Comparison of ENCODE assay signal across 17 mouse cellular contexts in the genomic region with DNA sequence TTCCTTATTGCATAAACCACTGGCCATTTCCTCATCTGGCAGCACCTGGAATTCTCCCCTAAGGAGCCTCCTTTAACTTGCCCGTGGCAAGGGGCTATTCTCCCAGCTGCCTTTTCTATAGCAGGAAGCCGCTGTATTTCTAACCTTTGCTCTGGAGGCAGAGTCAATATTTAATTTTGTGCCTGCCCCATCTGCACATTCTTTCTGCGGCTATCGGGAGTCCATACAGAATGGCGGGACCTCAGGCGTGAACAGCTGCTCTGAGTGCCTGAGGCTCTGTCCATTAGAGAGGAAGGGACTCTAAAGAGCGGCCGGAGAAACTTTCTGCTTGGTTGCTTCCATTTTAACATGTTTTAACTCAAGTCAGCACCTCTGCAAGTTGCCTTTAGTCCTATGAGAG.
A peak's percentile ranks its signal among the peaks of the same experiment; 100 is the strongest.
DNase-seq lines count a peak whose midpoint lies in the region; ATAC-seq and TF ChIP-seq lines count a peak whose summit lies in the region.
"Had no signal": no experiment of that assay in that cellular context is flagged by ENCODE, and none has a peak within 500 bp of the region (broad histone marks: within the 10 kb centered on the region; RNA-seq: fewer than 3 reads in every experiment).

No protein-coding gene starts in this region.

- H3K27ac ChIP-seq in intestine, embryonic 15.5 days = no peak overlapping the region
- H3K27ac ChIP-seq in liver, embryonic 16.5 days (ENCODE audit: low read length) = 0 out of 2 replicates have a peak overlapping the region, but pooled peaks have one; percentile 32
- no peak overlapping the region for H3K27ac ChIP-seq in left cerebral cortex, adult 2 months
- H3K27ac ChIP-seq: embryonic facial prominence, embryonic 12.5 days; heart, embryonic 15.5 days; hindbrain, embryonic 15.5 days had no signal

- no peaks in the 10 kb centered on the region for H3K27me3 ChIP-seq in intestine, embryonic 15.5 days (replicated peaks)
- H3K27me3 ChIP-seq in liver, embryonic 16.5 days (ENCODE audit: control insufficient read depth, insufficient read depth, low read depth, low read length) = no peaks in the 10 kb centered on the region
- H3K27me3 ChIP-seq: CH12.LX; embryonic facial prominence, embryonic 12.5 days; heart, embryonic 15.5 days; hindbrain, embryonic 15.5 days had no signal

- TF ChIP-seq CTCF in left cerebral cortex, adult 2 months (IDR thresholded peaks at IDR 0.05) = no peak

- peak; percentile 29 for DNase-seq in embryo, embryonic 11 days
- DNase-seq in kidney, postnatal 10 days = peak; percentile 46
- no peak for DNase-seq in cerebellum, postnatal 10 days
- no peak for DNase-seq in left cerebral cortex, adult 2 months (ENCODE audit: extremely low spot score in 1 of 2, low spot score in 2 of 2)
- no peak for DNase-seq in layer of hippocampus, postnatal 10 days (ENCODE audit: low spot score in 2 of 2)
- DNase-seq: adrenal gland, postnatal 25 days; cerebellum, adult 11 months; gastrocnemius, postnatal 36 days; layer of hippocampus, postnatal 36 days had no signal

- H3K4me1 ChIP-seq in intestine, embryonic 15.5 days (replicated peaks) = 0 out of 2 replicates have a peak, but pooled peaks cover 6% of the 10 kb centered on the region
- H3K4me1 ChIP-seq in liver, embryonic 16.5 days (ENCODE audit: control insufficient read depth, low read depth, low read length) = no peaks in the 10 kb centered on the region
- H3K4me1 ChIP-seq: embryonic facial prominence, embryonic 12.5 days; heart, embryonic 15.5 days; hindbrain, embryonic 15.5 days had no signal

- 46% methylated on average over 8 of the region's 8 CpGs for WGBS in intestine, embryonic 15.5 days
- WGBS in liver, embryonic 16.5 days (ENCODE audit: insufficient replicate concordance) = 67% methylated on average over 8 of the region's 8 CpGs

- intact Hi-C loops in left cerebral cortex, adult 2 months (cut with DNase I) = no loop called here

- no peak overlapping the region for H3K4me3 ChIP-seq in intestine, embryonic 15.5 days (replicated peaks)
- H3K4me3 ChIP-seq in liver, embryonic 16.5 days (ENCODE audit: low read depth, low read length) = no peak overlapping the region
- no peak overlapping the region for H3K4me3 ChIP-seq in left cerebral cortex, adult 2 months
- H3K4me3 ChIP-seq: embryonic facial prominence, embryonic 12.5 days; heart, embryonic 15.5 days; hindbrain, embryonic 15.5 days; myocyte had no signal

- peak; percentile 82 for ATAC-seq in intestine, embryonic 15.5 days
- peak; percentile 62 for ATAC-seq in liver, embryonic 16.5 days (ENCODE audit: low read depth)
- ATAC-seq: forebrain, embryonic 14.5 days had no signal

- no peak overlapping the region for H3K4me2 ChIP-seq in intestine, embryonic 15.5 days (replicated peaks)
- no peak overlapping the region for H3K4me2 ChIP-seq in liver, embryonic 16.5 days (ENCODE audit: low read depth, low read length)
- H3K4me2 ChIP-seq: embryonic facial prominence, embryonic 12.5 days; heart, embryonic 15.5 days; hindbrain, embryonic 15.5 days had no signal

- no peaks in the 10 kb centered on the region for H3K36me3 ChIP-seq in intestine, embryonic 15.5 days
- no peaks in the 10 kb centered on the region for H3K36me3 ChIP-seq in liver, embryonic 16.5 days (ENCODE audit: control insufficient read depth, insufficient read depth)
- H3K36me3 ChIP-seq: embryonic facial prominence, embryonic 12.5 days; heart, embryonic 15.5 days; hindbrain, embryonic 15.5 days had no signal

- H3K9ac ChIP-seq in intestine, embryonic 15.5 days = no peak overlapping the region
- H3K9ac ChIP-seq in liver, embryonic 16.5 days (ENCODE audit: low read depth, low read length) = no peak overlapping the region
- H3K9ac ChIP-seq: embryonic facial prominence, embryonic 12.5 days; heart, embryonic 15.5 days; hindbrain, embryonic 15.5 days had no signal

- no peaks in the 10 kb centered on the region for H3K9me3 ChIP-seq in intestine, embryonic 15.5 days
- no peaks in the 10 kb centered on the region for H3K9me3 ChIP-seq in liver, embryonic 16.5 days (replicated peaks; ENCODE audit: control insufficient read depth, low read length)
- H3K9me3 ChIP-seq: embryonic facial prominence, embryonic 12.5 days; heart, embryonic 15.5 days; hindbrain, embryonic 15.5 days had no signal

Comparison
In these comparisons a context has a peak if more than half of its experiments do, and no peak if none do; other contexts are left out.
1. DNase-seq: peak in embryo, embryonic 11 days (single experiment) and kidney, postnatal 10 days (single experiment); none in cerebellum, postnatal 10 days (0 of 2), left cerebral cortex, adult 2 months (0 of 2) and layer of hippocampus, postnatal 10 days (0 of 2).